Mouse (Mus musculus): ENCODE results near the gene Cytl1. TPM values are rescaled to one million over a fixed set of nuclear protein-coding genes. Genes with fewer than 3 reads are reported as not detected.

Gene Cytl1
- 1 to 10 TPM in 1 of 2 experiments, not detected in 1; 2.5 TPM for total RNA-seq (2021)

GRCm38 (mm10) chr5:37735224-37735623, at the start of gene Cytl1:
Gene Cytl1 (plus strand): TSS chr5:37735519.
- DNase-seq (ENCODE audit: low spot score in 2 of 2): no peak
- intact Hi-C loops (cut with DNase I): no loop called here

GRCm38 (mm10) chr5:37692759-37693158, 42.6 kb upstream of the Cytl1 start:
- intact Hi-C loops (cut with DNase I): no loop called here

GRCm38 (mm10) chr5:37695773-37696172, 39.5 kb upstream of the Cytl1 start:
- DNase-seq (ENCODE audit: low spot score in 2 of 2): no peak
- intact Hi-C loops (cut with DNase I): no loop called here

More at GRCm38 (mm10) chr5:37692759-37693158, 42.6 kb upstream of the Cytl1 start:
- DNase-seq (ENCODE audit: low spot score in 2 of 2): no peak

GRCm38 (mm10) chr5:37697286-37697685, 38.0 kb upstream of the Cytl1 start:
- DNase-seq (ENCODE audit: low spot score in 2 of 2): peak; percentile 38 to 53
- intact Hi-C loops (cut with DNase I): no loop called here

- intact Hi-C loops (cut with DNase I): no loop called here
- no peak for DNase-seq (ENCODE audit: low spot score in 2 of 2)
Observed at GRCm38 (mm10) chr5:37699757-37700156, 35.6 kb upstream of the Cytl1 start.

- intact Hi-C loops (cut with DNase I): no loop called here
- no peak for DNase-seq (ENCODE audit: low spot score in 2 of 2)
Observed at GRCm38 (mm10) chr5:37704962-37705361, 30.4 kb upstream of the Cytl1 start.

GRCm38 (mm10) chr5:37708124-37708523, 27.2 kb upstream of the Cytl1 start:
- DNase-seq (ENCODE audit: low spot score in 2 of 2): no peak
- intact Hi-C loops (cut with DNase I): no loop called here

- intact Hi-C loops (cut with DNase I): no loop called here
- no peak for DNase-seq (ENCODE audit: low spot score in 2 of 2)
Observed at GRCm38 (mm10) chr5:37709257-37709904, 25.9 kb upstream of the Cytl1 start.

- intact Hi-C loops (cut with DNase I): loop anchor here (2.0 to 10.0 kb wide), 2 partner anchors 292 to 418 kb away; no protein-coding TSS in a partner anchor
Observed at GRCm38 (mm10) chr5:37716505-37717372, 18.6 kb upstream of the Cytl1 start, which contains the start of gene Stk32b. Gene Stk32b (minus strand): TSS chr5:37717171.

GRCm38 (mm10) chr5:37717384-37717963, 17.8 kb upstream of the Cytl1 start:
- intact Hi-C loops (cut with DNase I): loop anchor here (2.0 to 10.0 kb wide), 2 partner anchors 293 to 419 kb away; no protein-coding TSS in a partner anchor

More at GRCm38 (mm10) chr5:37716505-37717372, 18.6 kb upstream of the Cytl1 start, which contains the start of gene Stk32b:
- no peak for DNase-seq (ENCODE audit: low spot score in 2 of 2)

GRCm38 (mm10) chr5:37720670-37721069, 14.6 kb upstream of the Cytl1 start:
- no peak for DNase-seq (ENCODE audit: low spot score in 2 of 2)
- intact Hi-C loops (cut with DNase I): no loop called here

More at GRCm38 (mm10) chr5:37717384-37717963, 17.8 kb upstream of the Cytl1 start:
- DNase-seq (ENCODE audit: low spot score in 2 of 2): peak; percentile 45 to 52

GRCm38 (mm10) chr5:37725220-37725886, 10.0 kb upstream of the Cytl1 start:
- intact Hi-C loops (cut with DNase I): no loop called here
- DNase-seq (ENCODE audit: low spot score in 2 of 2): no peak

GRCm38 (mm10) chr5:37730781-37731180, 4.5 kb upstream of the Cytl1 start:
- intact Hi-C loops (cut with DNase I): no loop called here
- no peak for DNase-seq (ENCODE audit: low spot score in 2 of 2)

- intact Hi-C loops (cut with DNase I): no loop called here
- no peak for DNase-seq (ENCODE audit: low spot score in 2 of 2)
Observed at GRCm38 (mm10) chr5:37736213-37736612, 894 bp downstream of the Cytl1 start.

GRCm38 (mm10) chr5:37743889-37744707, 8.8 kb downstream of the Cytl1 start:
- DNase-seq (ENCODE audit: low spot score in 2 of 2): no peak
- intact Hi-C loops (cut with DNase I): no loop called here

GRCm38 (mm10) chr5:37752027-37752967, 17.0 kb downstream of the Cytl1 start:
- peak; percentile 58 to 65 for DNase-seq (ENCODE audit: low spot score in 2 of 2)
- intact Hi-C loops (cut with DNase I): loop anchor here (5.0 to 10.0 kb wide), 2 partner anchors 343 to 455 kb away; no protein-coding TSS in a partner anchor

- no peak for DNase-seq (ENCODE audit: low spot score in 2 of 2)
- intact Hi-C loops (cut with DNase I): loop anchor here (5.0 to 10.0 kb wide), 2 partner anchors 341 to 456 kb away; no protein-coding TSS in a partner anchor
Observed at GRCm38 (mm10) chr5:37753366-37753765, 18.0 kb downstream of the Cytl1 start.
